Mouse (Mus musculus): ENCODE results near the gene Irs1. TPM values are rescaled to one million over a fixed set of nuclear protein-coding genes. Genes with fewer than 3 reads are reported as not detected.

Irs1 gene
- polyA plus RNA-seq, 1 experiment, result 8.5 TPM

DNA sequence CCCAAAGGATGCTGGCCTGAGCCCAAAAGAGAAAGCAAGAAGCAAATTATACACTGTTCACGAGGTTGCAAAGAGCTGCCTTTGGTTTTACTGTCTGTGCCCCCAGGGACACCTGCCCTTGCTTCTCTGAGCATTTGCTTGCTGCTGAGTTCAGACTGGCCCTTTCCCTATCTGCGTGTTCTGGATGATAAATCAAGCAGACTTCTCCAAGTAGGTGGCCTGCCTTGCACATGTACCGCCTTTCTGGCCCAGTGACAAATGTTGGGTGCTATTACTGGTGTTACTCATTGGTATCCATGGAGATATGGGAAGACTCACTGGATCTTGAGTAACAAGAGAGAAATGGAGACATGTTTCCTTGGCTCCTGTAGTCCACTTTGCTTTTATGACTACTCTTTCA lies 101.7 kb downstream of the Irs1 start:
- DNase-seq (ENCODE audit: extremely low spot score in 1 of 2, low spot score in 1 of 2), result peak; percentile 58 to 80

DNA sequence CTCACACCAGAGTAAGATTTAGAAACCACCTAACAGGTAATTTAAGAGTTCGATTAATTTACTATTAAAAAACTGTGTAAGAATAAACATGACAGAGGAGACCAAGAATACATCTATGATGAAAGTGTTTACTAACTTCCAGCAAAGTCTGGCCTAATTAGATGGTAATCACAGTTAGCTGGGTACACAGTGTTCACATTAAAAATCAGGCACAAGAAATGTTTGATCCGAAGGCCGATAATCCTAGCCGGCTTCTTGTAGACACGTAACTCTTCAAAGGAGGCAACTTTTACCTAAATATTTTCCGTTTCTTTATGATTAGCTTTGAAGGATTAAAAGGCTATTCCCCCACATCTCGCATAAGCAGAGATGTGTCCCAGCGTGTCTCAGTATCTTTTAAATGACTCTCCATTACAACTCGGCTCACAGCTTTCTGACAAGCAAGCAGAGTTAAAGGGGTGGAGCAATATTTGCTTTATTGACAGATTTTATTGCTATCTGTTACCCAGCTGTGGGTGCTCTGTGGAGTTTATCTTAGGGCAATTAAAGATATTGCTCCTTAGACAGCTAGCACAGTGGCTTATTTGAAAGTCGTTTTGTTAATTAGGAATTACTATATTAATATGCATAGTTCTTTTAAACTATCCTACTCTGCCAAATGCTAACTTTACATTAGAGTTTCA lies 102.5 kb downstream of the Irs1 start:
- no peak for DNase-seq (ENCODE audit: extremely low spot score in 1 of 2, low spot score in 1 of 2)

DNA sequence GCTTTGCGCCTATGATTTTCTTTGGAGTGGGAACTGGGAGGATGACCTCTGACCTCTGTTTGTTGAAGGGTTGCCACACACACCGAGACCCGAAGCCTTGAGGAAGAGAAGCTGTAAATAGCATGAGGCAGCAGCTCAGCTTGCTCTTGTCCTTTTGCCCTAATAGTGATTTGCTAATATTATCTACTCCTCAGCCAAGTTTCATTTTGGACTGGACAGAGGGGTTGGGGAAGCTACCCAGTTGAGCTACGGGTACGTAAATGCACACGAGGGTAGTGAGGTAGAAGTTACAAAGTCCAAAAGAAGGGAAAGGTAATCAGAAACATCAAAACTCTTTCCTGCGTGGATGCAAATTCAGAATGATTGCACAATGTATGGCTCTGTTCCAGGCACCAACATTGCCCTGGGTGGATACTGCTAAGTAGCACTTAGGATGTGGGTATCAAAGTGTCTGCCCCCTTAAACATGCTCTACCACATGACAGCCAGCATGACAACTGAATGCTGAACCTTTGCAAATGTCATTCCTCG lies 107.2 kb downstream of the Irs1 start:
- DNase-seq (ENCODE audit: extremely low spot score in 1 of 2, low spot score in 1 of 2), result no peak

Other genes starting within 250 kb of the Irs1 start
- 0.04 and 0.10 TPM in 2 replicates for gene Gm9747, start 58.3 kb downstream of the Irs1 start, polyA plus RNA-seq (2012; rRNA removed)
- gene Rhbdd1, start 25.0 kb upstream of the Irs1 start, polyA plus RNA-seq (2012; rRNA removed), result 6.1 and 7.0 TPM in 2 replicates